Mouse (Mus musculus) hindbrain, embryonic 11.5 days (tissue): ENCODE data around the gene Lysmd1. TPM values are rescaled to one million over a fixed set of nuclear protein-coding genes. Genes with fewer than 3 reads are reported as not detected.
"Not testable (repeated sequence)": the region's sequence is repeated elsewhere in the genome, so short reads cannot be mapped to it uniquely, and the experiment has no call there.

Experiments used
- ATAC-seq: fragments of 200-750 bp; cut with Nextera tagmentation; 2 replicates; pipeline ENCODE4 v1.8.0; 2017; ENCODE audit warnings: mild to moderate bottlenecking, moderate TSS enrichment, moderate library complexity; ENCODE audit not compliant: low FRiP score
- DNase-seq: peaks from one replicate; pipeline ENCODE4 v3.0.0-alpha.2; 2015; ENCODE audit warnings: low spot score
- H3K27ac ChIP-seq: fragments of 300-500 bp; sonication (generic); 2 replicates; pipeline ENCODE4 v1.5.1; 2014; ENCODE audit warnings: mild to moderate bottlenecking, low read depth, low read length
- H3K27me3 ChIP-seq: fragments of 300-500 bp; sonication (generic); 2 replicates; pipeline ENCODE4 v1.6.1; 2014; ENCODE audit warnings: mild to moderate bottlenecking, low read length, moderate library complexity, mixed read lengths; ENCODE audit not compliant: control insufficient read depth, insufficient read depth
- H3K36me3 ChIP-seq: fragments of 300-500 bp; sonication (generic); 2 replicates; pipeline ENCODE4 v1.6.1; 2014; ENCODE audit warnings: mild to moderate bottlenecking, low read length, moderate library complexity, mixed read lengths; ENCODE audit not compliant: control insufficient read depth, insufficient read depth
- H3K4me1 ChIP-seq: fragments of 300-500 bp; sonication (generic); replicated peaks from 2 replicates; pipeline ENCODE4 v1.6.1; 2014; ENCODE audit warnings: low read length, mixed read lengths; ENCODE audit not compliant: control insufficient read depth, insufficient read depth
- H3K4me2 ChIP-seq: fragments of 300-500 bp; sonication (generic); replicated peaks from 2 replicates; pipeline ENCODE4 v1.6.1; 2014; ENCODE audit warnings: mild to moderate bottlenecking, low read depth, low read length
- H3K4me3 ChIP-seq: fragments of 300-500 bp; sonication (generic); 2 replicates; pipeline ENCODE4 v1.5.1; 2014; ENCODE audit warnings: low read depth, low read length
- H3K9ac ChIP-seq: fragments of 300-500 bp; sonication (generic); 2 replicates; pipeline ENCODE4 v1.6.1; 2014; ENCODE audit warnings: low read depth, low read length
- H3K9me3 ChIP-seq: fragments of 300-500 bp; sonication (generic); 2 replicates; pipeline ENCODE4 v1.6.1; 2016; ENCODE audit warnings: low read length; ENCODE audit not compliant: control insufficient read depth
- WGBS: fragments of 180-500 bp; shearing (Covaris S2); extraction: QIAGEN DNeasy Blood & Tissue Kit; methylation state at CpG from one replicate; pipeline ENCODE4 v1.1.7; 2014; 5-methylcytosine and 5-hydroxymethylcytosine counted together
- polyA plus RNA-seq: library from polyadenylated mRNA; unstranded; fragments of >200 nt; fragmentation: Nextera tagmentation; extraction: Ambion mirVana; gene quantifications from 2 replicates; pipeline ENCODE4 v1.2.1, GENCODE M21; 2014

Lysmd1 gene
- polyA plus RNA-seq, 1 experiment from 2014 or later, result 12.5 TPM

DNA sequence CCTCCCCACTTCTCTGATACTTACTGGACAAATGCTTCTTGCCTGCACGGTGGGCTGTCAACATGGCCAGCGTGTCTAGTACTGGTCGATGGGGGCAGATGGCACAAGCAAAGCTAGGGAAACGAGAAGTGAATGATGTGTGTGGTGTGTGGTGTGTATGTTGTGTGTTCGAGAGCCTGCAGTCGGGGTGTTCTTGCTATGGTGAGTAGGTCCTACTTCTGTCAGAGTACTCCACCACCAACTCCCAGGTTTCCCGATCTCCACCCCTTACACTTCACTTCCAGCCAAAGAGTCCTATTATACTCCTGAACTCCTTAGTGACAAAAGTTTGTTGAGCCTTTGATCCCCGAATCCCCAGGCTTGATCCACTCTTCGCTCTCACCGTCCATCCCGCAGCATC lies 712 bp upstream of the Lysmd1 start:
- H3K27ac ChIP-seq, result no peak overlapping the region
- H3K27me3 ChIP-seq, result no peaks in the 10 kb centered on the region
- peak overlapping the region; percentile 62 for H3K4me3 ChIP-seq
- no peaks in the 10 kb centered on the region; the same call in 1 of the 2 replicates for H3K4me1 ChIP-seq
- DNase-seq, result no peak
- H3K9me3 ChIP-seq, result no peaks in the 10 kb centered on the region
- H3K36me3 ChIP-seq, result no peaks in the 10 kb centered on the region
- peak overlapping the region; percentile 67 for H3K9ac ChIP-seq
- H3K4me2 ChIP-seq, result peak overlapping the region; percentile 74
- peak; percentile 0; the same call in 1 of the 2 replicates for ATAC-seq
- 55% methylated on average over 11 of the region's 11 CpGs for WGBS

DNA sequence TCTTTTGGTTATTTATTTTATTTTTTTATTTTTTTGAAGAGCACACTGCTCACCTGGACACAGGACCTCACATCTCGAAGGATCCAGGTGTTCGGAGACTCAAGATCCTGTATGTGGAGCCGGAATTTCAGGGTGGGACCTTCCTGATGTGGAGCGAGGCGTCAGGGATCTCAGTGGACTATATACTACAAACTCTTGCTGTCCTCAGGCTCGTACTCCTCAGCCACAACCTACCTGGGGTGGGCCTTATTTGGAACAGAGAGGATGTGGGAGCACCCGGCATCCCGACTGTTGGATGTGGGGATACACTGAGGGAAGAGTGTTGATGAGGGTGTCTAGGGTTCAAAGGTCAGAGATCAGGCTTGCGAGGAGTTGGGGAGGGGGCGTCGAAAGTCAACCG lies 245 bp downstream of the Lysmd1 start:
- no CpG with 5 or more reads among the region's 12 CpGs for WGBS
- H3K4me3 ChIP-seq, result peak overlapping the region; percentile 62
- ATAC-seq, result peak; percentile 61

GRCm38 (mm10) chr3:95135023-95135422 lies 1.1 kb downstream of the Lysmd1 start:
- no peak overlapping the region for H3K27ac ChIP-seq
- no peak for ATAC-seq
- H3K4me3 ChIP-seq, result peak overlapping the region; percentile 21; the same call in 1 of the 2 replicates
- WGBS, result 34% methylated on average over 6 of the region's 6 CpGs
- peak overlapping the region; percentile 44 for H3K4me2 ChIP-seq
- H3K9ac ChIP-seq, result 0 out of 2 replicates have a peak overlapping the region, but pooled peaks have one; percentile 7
- H3K9me3 ChIP-seq, result no peaks in the 10 kb centered on the region
- no peaks in the 10 kb centered on the region; the same call in 1 of the 2 replicates for H3K4me1 ChIP-seq
- no peaks in the 10 kb centered on the region for H3K36me3 ChIP-seq
- DNase-seq, result peak; percentile 30
- no peaks in the 10 kb centered on the region for H3K27me3 ChIP-seq

More for the DNA sequence above, 245 bp downstream of the Lysmd1 start:
- not testable (repeated sequence) for H3K9ac ChIP-seq, H3K27ac ChIP-seq, H3K4me1 ChIP-seq, H3K36me3 ChIP-seq, H3K4me2 ChIP-seq, H3K9me3 ChIP-seq, DNase-seq, H3K27me3 ChIP-seq

- Histone ChIP-seq H3K27ac (no peak overlapping the region), H3K4me2 (peak overlapping the region; percentile 44; the same call in 1 of the 2 replicates), H3K9me3 (no peaks in the 10 kb centered on the region), H3K4me3 (no peak overlapping the region), H3K36me3 (no peaks in the 10 kb centered on the region), H3K4me1 (no peaks in the 10 kb centered on the region; the same call in 1 of the 2 replicates), H3K9ac (no peak overlapping the region), H3K27me3 (no peaks in the 10 kb centered on the region)
- DNase-seq (no peak), ATAC-seq (no peak)
- 88% methylated on average over 7 of the region's 7 CpGs for WGBS
Measured at GRCm38 (mm10) chr3:95135433-95136052, 1.7 kb downstream of the Lysmd1 start.

DNA sequence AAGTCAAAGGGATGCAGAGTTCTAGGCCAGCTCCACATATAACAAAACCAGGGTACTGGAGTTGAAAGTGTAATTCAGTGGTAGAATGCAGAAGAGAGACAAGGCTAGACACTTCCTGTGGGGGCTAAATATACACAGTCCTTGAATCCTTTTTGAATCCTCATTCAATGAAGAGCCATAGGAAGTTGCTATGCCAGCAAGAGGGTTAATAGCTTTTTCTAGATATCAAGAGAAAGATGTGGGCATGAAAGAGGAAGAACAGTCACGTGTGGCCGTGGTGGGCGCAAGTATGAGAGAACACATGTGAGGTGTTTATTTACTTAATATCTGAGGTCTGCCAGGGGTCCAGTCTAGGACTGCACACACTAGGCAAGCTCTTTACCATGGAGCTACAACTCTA lies 2.4 kb downstream of the Lysmd1 start:
- DNase-seq, result no peak
- WGBS, result 87% methylated on average over 3 of the region's 3 CpGs
- H3K4me3 ChIP-seq, result no peak overlapping the region

DNA sequence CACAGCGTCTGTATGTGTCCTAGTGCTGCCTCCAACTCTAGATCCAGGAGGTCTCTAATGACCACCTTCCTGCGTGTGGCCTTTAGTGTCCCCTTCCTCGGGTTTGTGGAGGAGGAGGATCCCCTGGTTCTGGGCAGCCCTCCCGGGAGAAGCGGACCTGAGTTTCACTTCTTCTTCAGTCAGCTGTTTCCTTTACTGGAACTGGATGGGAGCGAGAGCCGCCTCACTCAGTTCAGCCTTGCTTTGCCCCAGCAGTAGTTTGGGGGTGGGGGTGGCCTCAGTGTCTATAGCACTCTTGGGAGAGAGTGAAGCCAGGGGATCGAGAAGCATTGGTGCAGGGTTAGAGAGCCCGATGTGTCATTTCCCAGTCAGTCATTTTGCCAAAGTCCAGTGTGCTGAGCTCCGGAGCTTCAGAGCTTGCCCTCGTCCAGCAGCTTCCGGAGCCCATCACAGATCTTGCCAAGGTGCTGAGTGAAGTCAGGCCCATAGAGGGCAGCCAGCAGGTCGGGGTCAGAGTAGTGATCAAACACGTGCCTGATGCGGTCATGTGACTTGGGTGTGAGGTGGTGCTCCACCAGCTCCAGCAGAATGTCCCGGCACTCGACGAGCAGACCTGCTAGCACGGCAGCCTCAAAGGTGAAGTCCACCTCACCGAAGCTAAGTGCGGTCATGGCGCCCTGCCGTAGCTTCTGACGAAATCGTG lies 5.8 kb downstream of the Lysmd1 start:
- Histone ChIP-seq H3K36me3 (no peaks in the 10 kb centered on the region), H3K4me3 (no peak overlapping the region), H3K27me3 (no peaks in the 10 kb centered on the region), H3K4me2 (no peak overlapping the region), H3K4me1 (no peaks in the 10 kb centered on the region; the same call in 1 of the 2 replicates), H3K9ac (no peak overlapping the region), H3K9me3 (no peaks in the 10 kb centered on the region), H3K27ac (no peak overlapping the region)
- DNase-seq, result no peak
- WGBS, result 72% methylated on average over 25 of the region's 25 CpGs
- ATAC-seq, result no peak

More for the DNA sequence above, 2.4 kb downstream of the Lysmd1 start:
- Histone ChIP-seq H3K4me1 (no peaks in the 10 kb centered on the region; the same call in 1 of the 2 replicates), H3K9me3 (no peaks in the 10 kb centered on the region), H3K9ac (no peak overlapping the region), H3K4me2 (no peak overlapping the region), H3K36me3 (no peaks in the 10 kb centered on the region), H3K27me3 (no peaks in the 10 kb centered on the region), H3K27ac (no peak overlapping the region)
- ATAC-seq, result no peak

DNA sequence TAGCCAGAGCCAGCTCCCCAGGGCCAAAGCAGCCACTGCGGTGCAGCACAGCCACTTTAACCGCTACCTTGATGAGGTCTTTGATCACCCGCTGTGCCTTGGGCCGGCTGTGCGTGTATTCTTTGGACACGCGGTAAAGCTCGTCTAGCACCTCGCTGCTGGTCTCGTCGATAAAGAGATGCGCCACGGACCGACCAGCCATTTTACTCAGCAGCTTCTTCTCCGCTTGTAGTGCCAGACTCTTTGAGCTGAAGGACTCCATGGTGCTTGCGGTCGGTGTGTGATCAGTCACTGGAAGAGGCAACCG lies 6.4 kb downstream of the Lysmd1 start:
- no peaks in the 10 kb centered on the region for H3K4me1 ChIP-seq
- no peaks in the 10 kb centered on the region for H3K9me3 ChIP-seq
- H3K27me3 ChIP-seq, result no peaks in the 10 kb centered on the region
- DNase-seq, result no peak
- no peak overlapping the region for H3K27ac ChIP-seq
- no peak overlapping the region for H3K4me2 ChIP-seq
- H3K36me3 ChIP-seq, result no peaks in the 10 kb centered on the region
- no peak for ATAC-seq
- H3K9ac ChIP-seq, result no peak overlapping the region
- no peak overlapping the region for H3K4me3 ChIP-seq
- 57% methylated on average over 18 of the region's 18 CpGs for WGBS

DNA sequence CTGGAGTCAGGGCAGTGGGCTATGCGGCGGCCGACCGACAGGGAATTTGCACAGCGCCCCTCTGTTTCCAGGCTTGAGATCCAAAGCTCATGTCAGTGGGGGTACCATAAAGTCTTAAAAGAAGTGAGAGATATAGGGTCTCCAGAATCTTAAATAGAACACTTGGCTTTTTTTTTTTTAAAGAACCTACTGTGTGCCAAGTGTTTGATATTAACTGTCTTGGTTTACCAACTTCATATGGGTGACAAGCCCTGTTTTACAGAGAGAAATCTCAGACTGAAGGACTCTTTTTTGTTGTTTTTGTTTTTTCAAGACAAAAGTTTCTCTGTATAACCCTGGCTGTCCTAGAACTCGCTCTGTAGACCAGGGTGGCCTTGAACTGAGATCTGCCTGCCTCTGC lies 6.9 kb downstream of the Lysmd1 start:
- DNase-seq (no peak), ATAC-seq (no peak)
- Histone ChIP-seq H3K4me1 (no peaks in the 10 kb centered on the region), H3K4me2 (no peak overlapping the region), H3K27ac (no peak overlapping the region), H3K9me3 (no peaks in the 10 kb centered on the region), H3K27me3 (no peaks in the 10 kb centered on the region), H3K9ac (no peak overlapping the region), H3K36me3 (no peaks in the 10 kb centered on the region), H3K4me3 (no peak overlapping the region)
- WGBS, result 95% methylated on average over 6 of the region's 6 CpGs

DNA sequence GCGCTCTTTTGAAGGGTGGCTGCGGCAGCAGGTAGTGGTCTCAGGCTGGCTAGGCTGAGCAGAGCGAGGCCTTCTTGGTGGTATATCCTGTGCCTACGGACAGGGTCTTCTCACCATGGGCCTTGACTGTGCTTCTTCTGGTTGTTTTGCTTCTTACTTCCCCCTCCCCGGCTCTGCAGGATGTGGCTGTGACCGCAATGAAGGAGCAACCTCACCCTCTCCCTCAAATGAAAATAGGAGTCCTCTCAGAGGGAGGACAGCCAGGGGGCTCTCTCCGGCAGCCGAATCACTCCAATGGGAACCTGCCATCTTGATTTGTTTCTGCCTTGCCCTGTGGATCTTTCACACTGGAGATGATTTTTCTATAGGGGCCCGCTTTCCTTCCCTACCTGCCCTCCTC lies 7.6 kb downstream of the Lysmd1 start:
- H3K4me2 ChIP-seq, result no peak overlapping the region
- no peak overlapping the region for H3K27ac ChIP-seq
- H3K4me1 ChIP-seq, result no peaks in the 10 kb centered on the region
- no peaks in the 10 kb centered on the region for H3K9me3 ChIP-seq
- no peaks in the 10 kb centered on the region for H3K36me3 ChIP-seq
- no peak overlapping the region for H3K9ac ChIP-seq
- H3K27me3 ChIP-seq, result no peaks in the 10 kb centered on the region
- DNase-seq, result no peak
- 94% methylated on average over 9 of the region's 9 CpGs for WGBS
- ATAC-seq, result no peak
- no peak overlapping the region for H3K4me3 ChIP-seq
